Mouse (Mus musculus) heart, embryonic 13.5 days (tissue): ENCODE measurements around the gene Hhat. TPM values are rescaled to one million over a fixed set of nuclear protein-coding genes. Genes with fewer than 3 reads are reported as not detected.

ENCODE experiments used
- ATAC-seq: fragments of 200-750 bp; cut with Nextera tagmentation; 2 replicates; pipeline ENCODE4 v1.8.0; 2017; ENCODE audit warnings: moderate TSS enrichment; ENCODE audit not compliant: insufficient number of reproducible peaks, low FRiP score, low TSS enrichment; ENCODE audit errors: extremely low read depth
- H3K27ac ChIP-seq: fragments of 300-500 bp; sonication (generic); replicated peaks from 2 replicates; pipeline ENCODE4 v1.5.1; 2015; ENCODE audit warnings: moderate library complexity, mild to moderate bottlenecking, inconsistent platforms
- H3K27me3 ChIP-seq: fragments of 300-500 bp; sonication (generic); replicated peaks from 2 replicates; pipeline ENCODE4 v1.6.1; 2015; ENCODE audit warnings: mild to moderate bottlenecking, inconsistent platforms
- H3K36me3 ChIP-seq: fragments of 300-500 bp; sonication (generic); 2 replicates; pipeline ENCODE4 v1.6.1; 2015; ENCODE audit warnings: mild to moderate bottlenecking, inconsistent platforms
- H3K4me1 ChIP-seq: fragments of 300-500 bp; sonication (generic); 2 replicates; pipeline ENCODE4 v1.6.1; 2015; ENCODE audit warnings: inconsistent platforms
- H3K4me2 ChIP-seq: fragments of 300-500 bp; sonication (generic); 2 replicates; pipeline ENCODE4 v1.6.1; 2015; ENCODE audit warnings: inconsistent platforms, mild to moderate bottlenecking, moderate library complexity
- H3K4me3 ChIP-seq: fragments of 300-500 bp; sonication (generic); 2 replicates; pipeline ENCODE4 v1.5.1; 2015; ENCODE audit warnings: moderate library complexity, mild to moderate bottlenecking, inconsistent platforms
- H3K9ac ChIP-seq: fragments of 300-500 bp; sonication (generic); 2 replicates; pipeline ENCODE4 v1.6.1; 2015; ENCODE audit warnings: inconsistent platforms, mild to moderate bottlenecking, moderate library complexity
- H3K9me3 ChIP-seq: fragments of 300-500 bp; sonication (generic); 2 replicates; pipeline ENCODE4 v1.6.1; 2016; ENCODE audit warnings: inconsistent platforms
- WGBS: fragments of 180-500 bp; shearing (Covaris S2); methylation state at CpG from one replicate; pipeline ENCODE4 v1.1.7; 2015; ENCODE audit warnings: mixed read lengths; 5-methylcytosine and 5-hydroxymethylcytosine counted together
- polyA plus RNA-seq: library from polyadenylated mRNA; unstranded; fragments of >200 nt; fragmentation: Nextera tagmentation; extraction: Ambion mirVana; gene quantifications from 2 replicates; pipeline ENCODE4 v1.2.1, GENCODE M21; 2015

Hhat gene
- polyA plus RNA-seq, 1 experiment from 2014 or later, result 6.3 TPM

- 63% methylated on average over 8 of the region's 8 CpGs for WGBS
- no peaks in the 10 kb centered on the region for H3K9me3 ChIP-seq
- H3K27ac ChIP-seq, result no peak overlapping the region
- no peak overlapping the region for H3K9ac ChIP-seq
- H3K4me3 ChIP-seq, result no peak overlapping the region
- peaks cover 22% of the 10 kb centered on the region for H3K4me1 ChIP-seq
- H3K27me3 ChIP-seq, result no peaks in the 10 kb centered on the region
- no peaks in the 10 kb centered on the region for H3K36me3 ChIP-seq
- no peak for ATAC-seq
- no peak overlapping the region for H3K4me2 ChIP-seq
Measured at GRCm38 (mm10) chr1:192480072-192480784, 290.8 kb downstream of the Hhat start.

GRCm38 (mm10) chr1:192478176-192478575 lies 292.8 kb downstream of the Hhat start:
- no peak overlapping the region for H3K4me3 ChIP-seq
- peak overlapping the region; percentile 63 for H3K27ac ChIP-seq
- no peak overlapping the region for H3K9ac ChIP-seq
- H3K9me3 ChIP-seq, result no peaks in the 10 kb centered on the region
- 45% methylated on average over 5 of the region's 5 CpGs for WGBS
- no peaks in the 10 kb centered on the region for H3K36me3 ChIP-seq
- ATAC-seq, result no peak
- H3K4me1 ChIP-seq, result peaks cover 22% of the 10 kb centered on the region
- H3K27me3 ChIP-seq, result no peaks in the 10 kb centered on the region; the same call in 1 of the 2 replicates
- no peak overlapping the region for H3K4me2 ChIP-seq

- H3K4me2 ChIP-seq, result no peak overlapping the region
- H3K4me1 ChIP-seq, result peaks cover 22% of the 10 kb centered on the region
- no peaks in the 10 kb centered on the region for H3K36me3 ChIP-seq
- no peak overlapping the region for H3K9ac ChIP-seq
- H3K27ac ChIP-seq, result peak overlapping the region; percentile 63
- H3K4me3 ChIP-seq, result no peak overlapping the region
- H3K27me3 ChIP-seq, result no peaks in the 10 kb centered on the region; the same call in 1 of the 2 replicates
- H3K9me3 ChIP-seq, result no peaks in the 10 kb centered on the region
- 58% methylated on average over 6 of the region's 6 CpGs for WGBS
- ATAC-seq, result no peak
Measured at GRCm38 (mm10) chr1:192477556-192477955, 293.5 kb downstream of the Hhat start.

- WGBS, result 39% methylated on average over 7 of the region's 7 CpGs
Measured at GRCm38 (mm10) chr1:192476704-192477103, 294.3 kb downstream of the Hhat start.

GRCm38 (mm10) chr1:192473134-192473533 lies 297.9 kb downstream of the Hhat start:
- no peaks in the 10 kb centered on the region; the same call in 1 of the 2 replicates for H3K27me3 ChIP-seq
- no peak overlapping the region for H3K9ac ChIP-seq
- 73% methylated on average over 6 of the region's 6 CpGs for WGBS
- H3K36me3 ChIP-seq, result no peaks in the 10 kb centered on the region
- no peak overlapping the region for H3K4me3 ChIP-seq
- no peak overlapping the region for H3K27ac ChIP-seq
- H3K4me2 ChIP-seq, result no peak overlapping the region
- no peaks in the 10 kb centered on the region for H3K9me3 ChIP-seq
- ATAC-seq, result no peak
- peaks cover 16% of the 10 kb centered on the region for H3K4me1 ChIP-seq

More at GRCm38 (mm10) chr1:192476704-192477103, 294.3 kb downstream of the Hhat start:
- Histone ChIP-seq H3K4me1 (peaks cover 22% of the 10 kb centered on the region), H3K27ac (no peak overlapping the region), H3K4me3 (no peak overlapping the region), H3K9me3 (no peaks in the 10 kb centered on the region), H3K36me3 (no peaks in the 10 kb centered on the region), H3K4me2 (no peak overlapping the region), H3K27me3 (no peaks in the 10 kb centered on the region; the same call in 1 of the 2 replicates), H3K9ac (no peak overlapping the region)
- ATAC-seq, result no peak

- H3K4me3 ChIP-seq, result no peak overlapping the region
- H3K36me3 ChIP-seq, result no peaks in the 10 kb centered on the region
- no peaks in the 10 kb centered on the region for H3K9me3 ChIP-seq
- H3K9ac ChIP-seq, result no peak overlapping the region
- peaks cover 8% of the 10 kb centered on the region for H3K4me1 ChIP-seq
- ATAC-seq, result no peak
- H3K27me3 ChIP-seq, result no peaks in the 10 kb centered on the region; the same call in 1 of the 2 replicates
- WGBS, result 44% methylated on average over 4 of the region's 4 CpGs
- H3K4me2 ChIP-seq, result no peak overlapping the region
- H3K27ac ChIP-seq, result no peak overlapping the region
Measured at GRCm38 (mm10) chr1:192472366-192472765, 298.7 kb downstream of the Hhat start.

- H3K27me3 ChIP-seq, result no peaks in the 10 kb centered on the region; the same call in 1 of the 2 replicates
- H3K4me1 ChIP-seq, result no peaks in the 10 kb centered on the region
- H3K4me2 ChIP-seq, result no peak overlapping the region
- WGBS, result 61% methylated on average over 4 of the region's 4 CpGs
- no peaks in the 10 kb centered on the region for H3K36me3 ChIP-seq
- H3K9ac ChIP-seq, result no peak overlapping the region
- no peak overlapping the region for H3K4me3 ChIP-seq
- H3K9me3 ChIP-seq, result no peaks in the 10 kb centered on the region
- H3K27ac ChIP-seq, result no peak overlapping the region
- no peak for ATAC-seq
Measured at GRCm38 (mm10) chr1:192463732-192464131, 307.3 kb downstream of the Hhat start.

- H3K4me2 ChIP-seq, result no peak overlapping the region
- ATAC-seq, result no peak
- no peaks in the 10 kb centered on the region for H3K36me3 ChIP-seq
- no peak overlapping the region for H3K27ac ChIP-seq
- no peak overlapping the region for H3K9ac ChIP-seq
- H3K4me1 ChIP-seq, result peaks cover 18% of the 10 kb centered on the region; the same call in 1 of the 2 replicates
- 70% methylated on average over 6 of the region's 6 CpGs for WGBS
- H3K9me3 ChIP-seq, result no peaks in the 10 kb centered on the region
- H3K27me3 ChIP-seq, result no peaks in the 10 kb centered on the region; the same call in 1 of the 2 replicates
- H3K4me3 ChIP-seq, result no peak overlapping the region
Measured at GRCm38 (mm10) chr1:192457526-192458206, 313.4 kb downstream of the Hhat start.

- H3K4me3 ChIP-seq, result no peak overlapping the region
- 33% methylated on average over 3 of the region's 3 CpGs for WGBS
- H3K9ac ChIP-seq, result no peak overlapping the region
- peaks cover 18% of the 10 kb centered on the region; the same call in 1 of the 2 replicates for H3K4me1 ChIP-seq
- H3K9me3 ChIP-seq, result no peaks in the 10 kb centered on the region
- H3K36me3 ChIP-seq, result no peaks in the 10 kb centered on the region
- peaks cover under 1% of the 10 kb centered on the region; the same call in 1 of the 2 replicates for H3K27me3 ChIP-seq
- no peak overlapping the region for H3K27ac ChIP-seq
- no peak overlapping the region for H3K4me2 ChIP-seq
- ATAC-seq, result no peak
Measured at GRCm38 (mm10) chr1:192457037-192457436, 314.0 kb downstream of the Hhat start.

- Histone ChIP-seq H3K27me3 (peaks cover 11% of the 10 kb centered on the region; the same call in 1 of the 2 replicates), H3K9ac (no peak overlapping the region), H3K4me3 (no peak overlapping the region), H3K4me2 (no peak overlapping the region), H3K9me3 (no peaks in the 10 kb centered on the region), H3K36me3 (no peaks in the 10 kb centered on the region), H3K27ac (no peak overlapping the region), H3K4me1 (peaks cover 18% of the 10 kb centered on the region; the same call in 1 of the 2 replicates)
- no peak for ATAC-seq
- WGBS, result 64% methylated on average over 4 of the region's 4 CpGs
Measured at GRCm38 (mm10) chr1:192454981-192455380, 316.0 kb downstream of the Hhat start.

- ATAC-seq, result no peak
- H3K4me2 ChIP-seq, result no peak overlapping the region
- H3K4me3 ChIP-seq, result no peak overlapping the region
- H3K36me3 ChIP-seq, result no peaks in the 10 kb centered on the region
- peaks cover 14% of the 10 kb centered on the region; the same call in 1 of the 2 replicates for H3K27me3 ChIP-seq
- no peak overlapping the region for H3K27ac ChIP-seq
- no peak overlapping the region for H3K9ac ChIP-seq
- WGBS, result 41% methylated on average over 1 of the region's 1 CpGs
- H3K4me1 ChIP-seq, result peaks cover 18% of the 10 kb centered on the region; the same call in 1 of the 2 replicates
- no peaks in the 10 kb centered on the region for H3K9me3 ChIP-seq
Measured at GRCm38 (mm10) chr1:192454501-192454900, 316.5 kb downstream of the Hhat start.
